Mouse (Mus musculus) spleen, postnatal 36 days (tissue): Measurements from ENCODE around the gene Rnf115.

Source experiments
- DNase-seq, 2 experiments: peaks; one replicate each; pipeline ENCODE4 v3.0.0; 2022; ENCODE audit warnings: low spot score in 2 of 2, mixed read lengths in 1 of 2

The Rnf115 gene

GRCm38 (mm10) chr3:96834587-96835348 lies 107.3 kb downstream of the Rnf115 start:
- DNase-seq = no peak

- DNase-seq = no peak
Observed at GRCm38 (mm10) chr3:96836414-96836813, 109.0 kb downstream of the Rnf115 start.

- DNase-seq = no peak
Observed at GRCm38 (mm10) chr3:96838996-96839645, 111.7 kb downstream of the Rnf115 start.
